Mouse (Mus musculus) ES-Bruce4 (cell line): ENCODE data around the gene Ech1. TPM values are rescaled to one million over a fixed set of nuclear protein-coding genes. Genes with fewer than 3 reads are reported as not detected.

Source experiments
- H3K27ac ChIP-seq: 2 replicates; pipeline ENCODE4 v1.5.1; 2012; ENCODE audit warnings: low read length, inconsistent platforms; ENCODE audit not compliant: insufficient read depth
- H3K27me3 ChIP-seq: 2 replicates; pipeline ENCODE4 v1.6.1; 2012; ENCODE audit warnings: mild to moderate bottlenecking, low read length, inconsistent platforms; ENCODE audit not compliant: control insufficient read depth, poor library complexity, insufficient read depth, severe bottlenecking
- H3K36me3 ChIP-seq: 2 replicates; pipeline ENCODE4 v1.6.1; 2012; ENCODE audit warnings: inconsistent platforms, mild to moderate bottlenecking, low read length, moderate library complexity; ENCODE audit not compliant: control insufficient read depth, poor library complexity, insufficient read depth, severe bottlenecking
- H3K4me1 ChIP-seq: one replicate; pipeline ENCODE4 v1.8.1; 2011; ENCODE audit warnings: low read length; ENCODE audit not compliant: control insufficient read depth, insufficient read depth
- H3K4me3 ChIP-seq: 2 replicates; pipeline ENCODE4 v1.5.1; 2011; ENCODE audit warnings: low read depth, mild to moderate bottlenecking, low read length
- H3K9ac ChIP-seq: 2 replicates; pipeline ENCODE4 v1.6.1; 2012; ENCODE audit warnings: low read depth, mild to moderate bottlenecking, inconsistent platforms; ENCODE audit not compliant: poor library complexity, severe bottlenecking
- H3K9me3 ChIP-seq: replicated peaks from 2 replicates; pipeline ENCODE4 v1.6.1; 2012; ENCODE audit warnings: mild to moderate bottlenecking, low read length, inconsistent platforms; ENCODE audit not compliant: control insufficient read depth, poor library complexity, insufficient read depth, severe bottlenecking
- CTCF ChIP-seq: IDR thresholded peaks from one replicate; pipeline ENCODE4 v1.8.1; 2011; ENCODE audit warnings: low read depth, low read length
- EP300 ChIP-seq: IDR thresholded peaks from 2 replicates; pipeline ENCODE4 v1.6.1; 2011; ENCODE audit warnings: low read depth, low read length; ENCODE audit not compliant: insufficient read depth
- POLR2A ChIP-seq: IDR thresholded peaks from one replicate; pipeline ENCODE4 v1.8.1; 2011; ENCODE audit warnings: low read length; ENCODE audit not compliant: insufficient read depth
- polyA plus RNA-seq: library from polyadenylated mRNA; stranded (reverse); fragments of >200 nt; gene quantifications from 2 replicates; pipeline ENCODE4 v1.2.4, GENCODE M21; 2011; ENCODE audit warnings: low read depth; ENCODE audit not compliant: missing spikeins, insufficient read depth, insufficient read length

Gene Ech1
- polyA plus RNA-seq, 1 experiment, result 41.3 TPM

DNA sequence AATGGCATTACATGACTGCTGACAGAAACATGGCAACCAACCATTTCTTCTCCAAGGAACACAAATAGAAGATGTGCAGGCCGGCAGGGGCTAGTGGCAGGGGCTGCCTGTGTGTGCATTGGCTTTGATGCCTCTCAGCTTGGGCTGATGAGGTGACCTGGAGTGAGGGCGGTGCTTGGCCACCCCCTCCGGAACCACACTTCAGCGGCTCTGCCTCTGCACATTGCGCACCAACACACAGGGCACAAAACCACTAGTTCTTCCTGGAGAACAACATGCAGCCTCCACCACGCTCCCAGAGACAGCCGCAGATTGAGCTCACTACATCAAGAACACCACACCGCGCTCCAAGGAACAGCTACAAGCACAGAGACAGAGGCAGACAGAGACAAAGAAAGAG lies 8.8 kb upstream of the Ech1 start:
- Histone ChIP-seq H3K4me3 (no peak overlapping the region), H3K4me1 (peaks cover 2% of the 10 kb centered on the region), H3K36me3 (peaks cover 93% of the 10 kb centered on the region), H3K9me3 (no peaks in the 10 kb centered on the region), H3K27me3 (no peaks in the 10 kb centered on the region), H3K9ac (no peak overlapping the region), H3K27ac (no peak overlapping the region)
- TF ChIP-seq EP300 (no peak), CTCF (no peak), POLR2A (no peak)

- Histone ChIP-seq H3K9ac (no peak overlapping the region), H3K27me3 (no peaks in the 10 kb centered on the region), H3K27ac (no peak overlapping the region), H3K9me3 (no peaks in the 10 kb centered on the region), H3K4me3 (no peak overlapping the region), H3K4me1 (peaks cover 2% of the 10 kb centered on the region), H3K36me3 (peaks cover 97% of the 10 kb centered on the region)
- TF ChIP-seq EP300 (no peak), POLR2A (no peak), CTCF (no peak)
These were observed 8.1 kb upstream of the Ech1 start for GRCm38 (mm10) chr7:28816920-28817319.

GRCm38 (mm10) chr7:28817524-28817923 lies 7.5 kb upstream of the Ech1 start:
- no peaks in the 10 kb centered on the region for H3K27me3 ChIP-seq
- no peak overlapping the region for H3K9ac ChIP-seq
- TF ChIP-seq POLR2A (no peak), CTCF (no peak), EP300 (no peak)
- H3K36me3 ChIP-seq, result peaks cover 96% of the 10 kb centered on the region
- H3K4me1 ChIP-seq, result peaks cover 2% of the 10 kb centered on the region
- H3K27ac ChIP-seq, result no peak overlapping the region
- no peaks in the 10 kb centered on the region for H3K9me3 ChIP-seq
- no peak overlapping the region for H3K4me3 ChIP-seq

GRCm38 (mm10) chr7:28817957-28818356 lies 7.1 kb upstream of the Ech1 start:
- H3K27me3 ChIP-seq, result no peaks in the 10 kb centered on the region
- peaks cover 2% of the 10 kb centered on the region for H3K4me1 ChIP-seq
- H3K9me3 ChIP-seq, result no peaks in the 10 kb centered on the region
- TF ChIP-seq EP300, result no peak
- no peak overlapping the region for H3K27ac ChIP-seq
- no peak overlapping the region for H3K4me3 ChIP-seq
- no peak overlapping the region for H3K9ac ChIP-seq
- peaks cover 92% of the 10 kb centered on the region for H3K36me3 ChIP-seq

DNA sequence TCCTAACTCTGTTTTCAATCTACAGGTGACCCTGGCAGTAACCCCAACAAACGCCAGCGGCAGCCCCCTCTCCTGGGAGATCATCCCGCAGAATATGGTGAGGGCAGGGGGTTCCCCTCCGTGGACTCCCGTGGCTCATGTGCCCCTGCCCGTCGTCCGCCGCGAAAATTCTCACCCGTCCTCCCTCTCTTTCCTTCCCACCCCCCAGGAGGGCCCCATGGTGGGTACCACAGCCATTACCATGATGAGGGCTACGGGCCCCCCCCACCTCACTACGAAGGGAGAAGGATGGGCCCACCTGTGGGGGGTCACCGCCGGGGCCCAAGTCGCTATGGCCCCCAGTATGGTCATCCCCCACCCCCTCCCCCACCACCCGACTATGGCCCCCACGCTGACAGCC lies 6.6 kb upstream of the Ech1 start:
- Histone ChIP-seq H3K27ac (no peak overlapping the region), H3K9ac (no peak overlapping the region), H3K36me3 (peaks cover 87% of the 10 kb centered on the region), H3K4me3 (no peak overlapping the region), H3K4me1 (peaks cover 2% of the 10 kb centered on the region), H3K9me3 (no peaks in the 10 kb centered on the region), H3K27me3 (no peaks in the 10 kb centered on the region)
- TF ChIP-seq POLR2A (no peak), EP300 (no peak), CTCF (no peak)

- Histone ChIP-seq H3K9me3 (no peaks in the 10 kb centered on the region), H3K27me3 (no peaks in the 10 kb centered on the region), H3K9ac (no peak overlapping the region), H3K36me3 (peaks cover 82% of the 10 kb centered on the region), H3K27ac (no peak overlapping the region), H3K4me3 (no peak overlapping the region), H3K4me1 (peaks cover 2% of the 10 kb centered on the region)
- TF ChIP-seq POLR2A, result no peak
- no peak for TF ChIP-seq CTCF
- TF ChIP-seq EP300, result no peak
These were observed 6.1 kb upstream of the Ech1 start for GRCm38 (mm10) chr7:28818861-28819452.
